Mouse (Mus musculus) G1E (cell line): ENCODE data around the gene Nisch.

Experiments used
- CTCF ChIP-seq: IDR thresholded peaks from 2 replicates; pipeline ENCODE4 v1.5.1; 2012; ENCODE audit warnings: low read depth, low read length, inconsistent platforms, mixed read lengths
- GATA1 ChIP-seq: IDR thresholded peaks from 2 replicates; pipeline ENCODE4 v1.6.1; 2012; ENCODE audit warnings: borderline replicate concordance, low read length, inconsistent platforms, mixed read lengths
- TAL1 ChIP-seq: conservative IDR thresholded peaks from 2 replicates; pipeline ENCODE4 v1.6.1; 2012; ENCODE audit warnings: low read depth, low read length, inconsistent platforms, mixed read lengths

GRCm38 (mm10) chr14:31132491-31132975 is 84.2 kb downstream of the Nisch start:
- TF ChIP-seq CTCF (no peak), GATA1 (no peak), TAL1 (no peak)
